ENCODE assay signal across 22 mouse cellular contexts in genomic region chr8:29675870-29676269, GRCm38 (mm10).
DNase-seq lines count a peak whose midpoint lies in the region; ATAC-seq and TF ChIP-seq lines count a peak whose summit lies in the region.
"Had no signal": no experiment of that assay in that cellular context is flagged by ENCODE, and none has a peak within 500 bp of the region (broad histone marks: within the 10 kb centered on the region; RNA-seq: fewer than 3 reads in every experiment).

No protein-coding gene starts in this region.

- ATAC-seq in forebrain, embryonic 14.5 days = no peak
- no peak for ATAC-seq in forebrain, embryonic 13.5 days
- ATAC-seq in forebrain, postnatal 0 days = peak; percentile 62; the same call in 1 of the 2 replicates
- ATAC-seq in forebrain, embryonic 11.5 days (replicated peaks; ENCODE audit: low FRiP score) = no peak
- ATAC-seq: CD4-positive, CD25-positive, alpha-beta regulatory T cell, adult 4 months; forebrain, embryonic 15.5 days had no signal

- no peak overlapping the region for H3K4me2 ChIP-seq in forebrain, embryonic 14.5 days (ENCODE audit: low read length)
- no peak overlapping the region for H3K4me2 ChIP-seq in forebrain, embryonic 13.5 days
- no peak overlapping the region for H3K4me2 ChIP-seq in forebrain, postnatal 0 days (ENCODE audit: low read depth)
- no peak overlapping the region for H3K4me2 ChIP-seq in forebrain, embryonic 11.5 days (ENCODE audit: low read depth, low read length, severe bottlenecking)
- H3K4me2 ChIP-seq: embryonic facial prominence, embryonic 12.5 days; forebrain, embryonic 15.5 days had no signal

- H3K36me3 ChIP-seq in forebrain, embryonic 14.5 days (ENCODE audit: control insufficient read depth, insufficient read depth, low read length) = no peaks in the 10 kb centered on the region
- no peaks in the 10 kb centered on the region for H3K36me3 ChIP-seq in forebrain, embryonic 13.5 days (ENCODE audit: poor library complexity, severe bottlenecking)
- H3K36me3 ChIP-seq in forebrain, postnatal 0 days (ENCODE audit: insufficient read depth) = no peaks in the 10 kb centered on the region
- no peaks in the 10 kb centered on the region for H3K36me3 ChIP-seq in forebrain, embryonic 11.5 days (ENCODE audit: control insufficient read depth, insufficient read depth, low read length)
- H3K36me3 ChIP-seq: embryonic facial prominence, embryonic 10.5 days; embryonic facial prominence, embryonic 12.5 days; forebrain, embryonic 15.5 days; G1E had no signal

- no peak overlapping the region for H3K27ac ChIP-seq in forebrain, embryonic 14.5 days (ENCODE audit: low read depth, low read length)
- H3K27ac ChIP-seq in forebrain, embryonic 13.5 days = no peak overlapping the region
- no peak overlapping the region for H3K27ac ChIP-seq in forebrain, postnatal 0 days (ENCODE audit: low read depth, low read length)
- H3K27ac ChIP-seq in forebrain, embryonic 11.5 days (ENCODE audit: low read depth, low read length) = no peak overlapping the region
- H3K27ac ChIP-seq: embryonic facial prominence, embryonic 10.5 days; embryonic facial prominence, embryonic 12.5 days; forebrain, embryonic 15.5 days had no signal

- no peak for TF ChIP-seq POLR2A in brain, embryonic 14.5 days (IDR thresholded peaks at IDR 0.05; ENCODE audit: borderline replicate concordance, extremely low read depth, insufficient read depth, insufficient read length, poor library complexity, severe bottlenecking)

- 44% methylated on average over 3 of the region's 3 CpGs for WGBS in forebrain, embryonic 14.5 days
- 48% methylated on average over 3 of the region's 3 CpGs for WGBS in forebrain, embryonic 13.5 days
- 37% methylated on average over 3 of the region's 3 CpGs for WGBS in forebrain, postnatal 0 days
- 73% methylated on average over 3 of the region's 3 CpGs for WGBS in forebrain, embryonic 11.5 days

- DNase-seq in forebrain, embryonic 14.5 days (ENCODE audit: low spot score) = peak; percentile 45
- DNase-seq in forebrain, postnatal 0 days = peak; percentile 18
- no peak for DNase-seq in forebrain, embryonic 11.5 days (ENCODE audit: low spot score)
- peak; percentile 5 for DNase-seq in Muller cell, postnatal 12 days (ENCODE audit: inconsistent ontology term)
- DNase-seq in brain, embryonic 14.5 days (ENCODE audit: low read depth) = peak; percentile 65
- no peak for DNase-seq in thymus, postnatal 0 days (ENCODE audit: low spot score)
- DNase-seq: adrenal gland, adult 2 months; adrenal gland, postnatal 10 days; adrenal gland, postnatal 25 days; B cell, adult 2 months; cerebellum, adult 11 months; cerebellum, adult 18-20 months; cerebellum, adult 8-10 months; cerebellum, postnatal 10 days; cerebellum, postnatal 25 days had no signal

- TF ChIP-seq CTCF in forebrain, postnatal 0 days (IDR thresholded peaks at IDR 0.05; ENCODE audit: low read depth) = no peak
- TF ChIP-seq CTCF in brain, embryonic 14.5 days (IDR thresholded peaks at IDR 0.05; ENCODE audit: borderline replicate concordance, extremely low read depth, insufficient read depth, insufficient read length) = no peak

- no peak overlapping the region for H3K4me3 ChIP-seq in forebrain, embryonic 14.5 days (ENCODE audit: low read depth, low read length)
- H3K4me3 ChIP-seq in forebrain, embryonic 13.5 days = no peak overlapping the region
- no peak overlapping the region for H3K4me3 ChIP-seq in forebrain, postnatal 0 days (ENCODE audit: low read depth, low read length)
- no peak overlapping the region for H3K4me3 ChIP-seq in forebrain, embryonic 11.5 days (ENCODE audit: low read depth, low read length)
- H3K4me3 ChIP-seq: embryonic facial prominence, embryonic 10.5 days; embryonic facial prominence, embryonic 12.5 days; forebrain, embryonic 15.5 days had no signal

- no peak overlapping the region for H3K9ac ChIP-seq in forebrain, embryonic 14.5 days (ENCODE audit: low read length)
- H3K9ac ChIP-seq in forebrain, embryonic 13.5 days = no peak overlapping the region
- H3K9ac ChIP-seq in forebrain, postnatal 0 days = no peak overlapping the region
- no peak overlapping the region for H3K9ac ChIP-seq in forebrain, embryonic 11.5 days (ENCODE audit: low read length)
- H3K9ac ChIP-seq: embryonic facial prominence, embryonic 12.5 days; forebrain, embryonic 15.5 days had no signal

- no peaks in the 10 kb centered on the region for H3K9me3 ChIP-seq in forebrain, embryonic 14.5 days (replicated peaks; ENCODE audit: control insufficient read depth, low read length)
- H3K9me3 ChIP-seq in forebrain, embryonic 13.5 days (replicated peaks) = no peaks in the 10 kb centered on the region
- H3K9me3 ChIP-seq in forebrain, postnatal 0 days (ENCODE audit: low read length) = no peaks in the 10 kb centered on the region
- H3K9me3 ChIP-seq in forebrain, embryonic 11.5 days (ENCODE audit: control insufficient read depth, low read length) = no peaks in the 10 kb centered on the region
- H3K9me3 ChIP-seq: embryonic facial prominence, embryonic 10.5 days; embryonic facial prominence, embryonic 12.5 days; forebrain, embryonic 15.5 days had no signal

- no peaks in the 10 kb centered on the region for H3K4me1 ChIP-seq in forebrain, embryonic 14.5 days (ENCODE audit: control insufficient read depth, insufficient read depth, low read length)
- H3K4me1 ChIP-seq in forebrain, embryonic 13.5 days = no peaks in the 10 kb centered on the region
- H3K4me1 ChIP-seq in forebrain, postnatal 0 days (ENCODE audit: insufficient read depth) = no peaks in the 10 kb centered on the region
- H3K4me1 ChIP-seq in forebrain, embryonic 11.5 days (replicated peaks; ENCODE audit: control insufficient read depth, insufficient read depth, low read length) = no peaks in the 10 kb centered on the region
- H3K4me1 ChIP-seq: embryonic facial prominence, embryonic 10.5 days; embryonic facial prominence, embryonic 12.5 days; forebrain, embryonic 15.5 days had no signal

- H3K27me3 ChIP-seq in forebrain, embryonic 14.5 days (replicated peaks; ENCODE audit: control insufficient read depth, insufficient read depth, low read length) = no peaks in the 10 kb centered on the region
- no peaks in the 10 kb centered on the region for H3K27me3 ChIP-seq in forebrain, embryonic 13.5 days
- H3K27me3 ChIP-seq in forebrain, postnatal 0 days (ENCODE audit: insufficient read depth, low read length) = no peaks in the 10 kb centered on the region
- H3K27me3 ChIP-seq in forebrain, embryonic 11.5 days (ENCODE audit: control insufficient read depth, insufficient read depth, low read length) = no peaks in the 10 kb centered on the region
- H3K27me3 ChIP-seq: CH12.LX; embryonic facial prominence, embryonic 12.5 days; forebrain, embryonic 15.5 days had no signal

Comparison
In these comparisons a context has a peak if more than half of its experiments do, and no peak if none do; other contexts are left out.
1. DNase-seq: peak in forebrain, embryonic 14.5 days (single experiment), forebrain, postnatal 0 days (single experiment), Muller cell, postnatal 12 days (single experiment) and brain, embryonic 14.5 days (single experiment); none in forebrain, embryonic 11.5 days (single experiment) and thymus, postnatal 0 days (single experiment).